Mouse (Mus musculus) adrenal gland, postnatal 4 days (tissue): Measurements from ENCODE around the gene Pepd. TPM values are rescaled to one million over a fixed set of nuclear protein-coding genes. Genes with fewer than 3 reads are reported as not detected.
"Not testable (repeated sequence)": the region's sequence is repeated elsewhere in the genome, so short reads cannot be mapped to it uniquely, and the experiment has no call there.

Experiments
- DNase-seq, 2 experiments: peaks; one replicate each; pipeline ENCODE4 v3.0.0; 2021 to 2022; ENCODE audit warnings: low spot score in 2 of 2, mixed read lengths in 2 of 2
- total RNA-seq, 2 experiments: library from RNA; stranded (reverse); gene quantifications; 2 replicates each; pipeline ENCODE4 v1.2.3; 2021

Gene Pepd
- total RNA-seq, 2 experiments from 2014 or later, result 59.7 to 67.6 TPM

GRCm38 (mm10) chr7:34977403-34977802 is 65.2 kb downstream of the Pepd start:
- no peak for DNase-seq

- DNase-seq, result no peak
Measured at GRCm38 (mm10) chr7:34981803-34982202, 69.6 kb downstream of the Pepd start.

GRCm38 (mm10) chr7:34982372-34982771 is 70.2 kb downstream of the Pepd start:
- DNase-seq, result not testable (repeated sequence)

GRCm38 (mm10) chr7:34983702-34984475 is 71.7 kb downstream of the Pepd start:
- DNase-seq, result no peak

GRCm38 (mm10) chr7:34984526-34985133 is 72.5 kb downstream of the Pepd start:
- DNase-seq, result no peak

GRCm38 (mm10) chr7:34985216-34985615 is 73.0 kb downstream of the Pepd start:
- DNase-seq, result no peak

- DNase-seq, result no peak
Measured at GRCm38 (mm10) chr7:34985646-34986045, 73.5 kb downstream of the Pepd start.

- DNase-seq, result no peak
Measured at GRCm38 (mm10) chr7:34986575-34987150, 74.5 kb downstream of the Pepd start.

GRCm38 (mm10) chr7:34987258-34987657 is 75.1 kb downstream of the Pepd start:
- DNase-seq, result no peak

- no peak for DNase-seq
Measured at GRCm38 (mm10) chr7:34988488-34988887, 76.3 kb downstream of the Pepd start.

GRCm38 (mm10) chr7:34991731-34992246 is 79.6 kb downstream of the Pepd start:
- DNase-seq, result no peak

- DNase-seq, result no peak
Measured at GRCm38 (mm10) chr7:34992766-34993165, 80.6 kb downstream of the Pepd start.

- DNase-seq, result no peak
Measured at GRCm38 (mm10) chr7:34995872-34996662, 83.9 kb downstream of the Pepd start.

- peak in 1 of 2 experiments; percentile 18 for DNase-seq
Measured at GRCm38 (mm10) chr7:35000839-35001238, 88.7 kb downstream of the Pepd start.

- DNase-seq, result no peak
Measured at GRCm38 (mm10) chr7:35003171-35003737, 91.1 kb downstream of the Pepd start.

- no peak for DNase-seq
Measured at GRCm38 (mm10) chr7:35006661-35007060, 94.5 kb downstream of the Pepd start.

GRCm38 (mm10) chr7:35013228-35013627 is 101.0 kb downstream of the Pepd start:
- no peak for DNase-seq

GRCm38 (mm10) chr7:35015252-35015651 is 103.1 kb downstream of the Pepd start:
- no peak for DNase-seq

- DNase-seq, result no peak
Measured at GRCm38 (mm10) chr7:35021365-35021764, 109.2 kb downstream of the Pepd start.

- no peak for DNase-seq
Measured at GRCm38 (mm10) chr7:35023251-35023650, 111.1 kb downstream of the Pepd start.

- DNase-seq, result no peak
Measured at GRCm38 (mm10) chr7:35024426-35024825, 112.2 kb downstream of the Pepd start.
